Mouse (Mus musculus) thymus, adult 2 months (tissue): Measurements from ENCODE around the gene Tax1bp3. TPM values are rescaled to one million over a fixed set of nuclear protein-coding genes. Genes with fewer than 3 reads are reported as not detected.

Experiments used
- DNase-seq: peaks from one replicate; pipeline ENCODE4 v3.0.0; 2021
- H3K27ac ChIP-seq: fragments of 200-500 bp; 2 replicates; pipeline ENCODE4 v1.5.1; 2012; ENCODE audit warnings: low read length, control low read depth; ENCODE audit not compliant: control insufficient read depth, insufficient read depth
- H3K27me3 ChIP-seq: fragments of 200-500 bp; 2 replicates; pipeline ENCODE4 v1.6.1; 2012; ENCODE audit warnings: mild to moderate bottlenecking, low read length, moderate library complexity, mixed read lengths; ENCODE audit not compliant: control insufficient read depth, insufficient read depth
- H3K36me3 ChIP-seq: fragments of 200-500 bp; 2 replicates; pipeline ENCODE4 v1.6.1; 2012; ENCODE audit warnings: mild to moderate bottlenecking, low read length, moderate library complexity; ENCODE audit not compliant: control insufficient read depth, insufficient read depth
- H3K4me1 ChIP-seq: fragments of 200-500 bp; replicated peaks from 2 replicates; pipeline ENCODE4 v1.6.1; 2012; ENCODE audit warnings: low read length; ENCODE audit not compliant: control insufficient read depth, insufficient read depth
- H3K4me3 ChIP-seq: fragments of 200-500 bp; 2 replicates; pipeline ENCODE4 v1.5.1; 2012; ENCODE audit warnings: mild to moderate bottlenecking, low read length, control low read depth, moderate library complexity; ENCODE audit not compliant: control insufficient read depth, insufficient read depth
- CTCF ChIP-seq: fragments of 200-500 bp; IDR thresholded peaks from 2 replicates; pipeline ENCODE4 v1.5.1; 2012; ENCODE audit warnings: mild to moderate bottlenecking, control low read depth, low read length, moderate library complexity, borderline replicate concordance; ENCODE audit not compliant: control insufficient read depth, poor library complexity, insufficient read depth; ENCODE audit errors: extremely low read depth
- POLR2A ChIP-seq: fragments of 200-500 bp; IDR thresholded peaks from 2 replicates; pipeline ENCODE4 v1.6.1; 2012; ENCODE audit warnings: mild to moderate bottlenecking, low read length, control low read depth, moderate library complexity; ENCODE audit not compliant: control insufficient read depth, poor library complexity, insufficient read depth; ENCODE audit errors: extremely low read depth
- WGBS: fragments of 180-500 bp; shearing (Covaris S2); methylation state at CpG from one replicate; pipeline ENCODE4 v1.1.7; 2018; 5-methylcytosine and 5-hydroxymethylcytosine counted together
- polyA plus RNA-seq: library from polyadenylated mRNA; depleted of rRNA; stranded (reverse); fragments of >200 nt; gene quantifications from 2 replicates; pipeline ENCODE4 v1.2.3, GENCODE M21; 2012

The Tax1bp3 gene
- polyA plus RNA-seq, 1 experiment: 72.0 TPM

DNA sequence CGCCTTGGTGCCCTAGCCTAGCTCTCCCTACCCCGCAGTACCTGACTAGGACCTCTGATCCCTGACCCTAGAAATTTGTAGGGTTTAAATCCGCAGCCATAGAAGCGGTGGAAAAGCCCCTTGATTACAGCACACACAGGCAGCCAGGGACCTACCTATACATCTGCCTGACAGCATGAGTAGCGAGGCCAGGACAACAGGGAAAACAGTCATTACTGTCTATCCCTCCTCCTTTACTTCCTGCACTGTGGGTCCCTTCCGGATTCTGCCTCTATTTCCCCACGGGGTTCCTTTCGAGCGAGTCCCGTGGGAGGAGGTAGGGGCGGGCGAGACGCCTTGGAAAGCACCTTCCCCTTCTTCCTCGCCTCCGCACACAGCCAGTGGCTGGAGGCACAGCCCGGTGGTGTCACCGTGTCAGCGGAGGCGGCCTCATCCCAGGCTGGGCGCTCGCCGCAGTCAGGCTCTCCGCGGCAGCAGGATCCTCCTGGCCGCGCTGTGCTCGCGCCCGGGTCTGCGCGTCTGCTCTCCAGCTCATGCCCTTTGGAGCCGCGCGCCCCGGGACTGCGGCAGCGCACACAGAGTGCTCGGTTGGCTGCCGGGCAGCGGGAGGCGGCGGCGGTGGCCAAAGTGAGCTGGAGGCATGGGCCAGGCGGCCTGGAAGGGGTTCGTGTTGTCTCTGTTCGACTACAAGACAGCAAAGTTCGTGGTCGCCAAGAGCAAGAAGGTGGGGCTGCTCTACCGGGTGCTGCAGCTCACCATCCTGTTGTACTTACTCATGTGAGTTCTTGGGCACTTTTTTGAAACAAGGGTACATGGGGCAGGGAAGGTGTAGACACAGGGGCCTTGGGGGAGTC lies 16.7 kb upstream of the Tax1bp3 start, which contains the start of gene P2rx5:
P2rx5 (plus strand) TSS at position 465 of the 854 bp plus-strand sequence.
- no peaks in the 10 kb centered on the region for H3K4me1 ChIP-seq
- H3K4me3 ChIP-seq: 0 out of 2 replicates have a peak within 1 kb of the TSS, but pooled peaks have one; percentile 4
- H3K27ac ChIP-seq: no peak within 1 kb of the TSS
- 6% methylated on average over 49 of the region's 49 CpGs for whole genome bisulfite sequencing
- no peaks in the 10 kb centered on the region; the same call in 1 of the 2 replicates for H3K27me3 ChIP-seq
- DNase-seq: no peak
- TF ChIP-seq CTCF (no peak), POLR2A (no peak)
- no peaks in the 10 kb centered on the region for H3K36me3 ChIP-seq

DNA sequence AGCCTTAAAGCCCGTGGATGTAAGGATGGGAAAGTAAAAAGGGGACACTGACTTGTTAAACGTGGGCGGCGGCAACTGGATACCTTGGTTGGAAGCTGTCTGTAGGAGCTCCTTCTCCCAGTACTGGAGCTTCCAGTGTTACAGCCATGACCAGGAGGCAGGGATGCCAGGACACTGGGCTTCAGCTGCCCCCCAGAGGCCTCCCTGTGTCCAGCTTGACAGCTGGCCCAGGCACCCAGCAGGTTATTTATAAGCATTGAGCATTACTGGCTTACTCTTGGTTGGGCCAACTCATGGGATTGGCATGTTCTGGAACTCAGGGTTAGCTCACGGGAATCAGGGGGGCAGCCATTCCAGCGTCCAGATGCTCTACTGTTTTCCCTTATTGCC lies 16.1 kb upstream of the Tax1bp3 start:
- H3K36me3 ChIP-seq: no peaks in the 10 kb centered on the region
- no peaks in the 10 kb centered on the region for H3K4me1 ChIP-seq
- no peak overlapping the region for H3K4me3 ChIP-seq
- WGBS: 47% methylated on average over 6 of the region's 6 CpGs
- TF ChIP-seq POLR2A (no peak), CTCF (no peak)
- H3K27me3 ChIP-seq: no peaks in the 10 kb centered on the region; the same call in 1 of the 2 replicates
- DNase-seq: no peak
- H3K27ac ChIP-seq: no peak overlapping the region

DNA sequence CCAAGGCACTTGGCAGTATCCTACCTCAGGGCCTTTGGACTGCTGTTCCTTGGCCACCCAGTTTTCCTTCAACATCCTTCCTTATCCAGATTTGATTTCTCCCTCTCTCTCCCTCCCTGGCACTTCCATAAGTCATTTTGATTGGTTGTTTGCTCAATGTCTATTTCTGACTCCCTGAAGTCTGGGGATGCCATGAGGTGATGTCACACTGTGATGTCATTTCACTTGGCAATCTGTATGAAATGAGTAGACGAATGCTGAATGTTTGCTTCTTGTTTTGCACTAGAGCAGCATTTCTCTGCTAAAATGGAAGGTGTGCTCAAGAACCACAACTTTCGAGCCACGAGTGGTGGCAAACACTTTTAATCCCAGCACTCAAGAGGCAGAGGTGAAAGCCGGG lies 15.3 kb upstream of the Tax1bp3 start:
- no peak for DNase-seq
- Histone ChIP-seq H3K4me3 (no peak overlapping the region), H3K4me1 (no peaks in the 10 kb centered on the region), H3K36me3 (no peaks in the 10 kb centered on the region), H3K27me3 (no peaks in the 10 kb centered on the region; the same call in 1 of the 2 replicates), H3K27ac (no peak overlapping the region)
- TF ChIP-seq POLR2A (no peak), CTCF (no peak)
- 86% methylated on average over 4 of the region's 4 CpGs for WGBS

DNA sequence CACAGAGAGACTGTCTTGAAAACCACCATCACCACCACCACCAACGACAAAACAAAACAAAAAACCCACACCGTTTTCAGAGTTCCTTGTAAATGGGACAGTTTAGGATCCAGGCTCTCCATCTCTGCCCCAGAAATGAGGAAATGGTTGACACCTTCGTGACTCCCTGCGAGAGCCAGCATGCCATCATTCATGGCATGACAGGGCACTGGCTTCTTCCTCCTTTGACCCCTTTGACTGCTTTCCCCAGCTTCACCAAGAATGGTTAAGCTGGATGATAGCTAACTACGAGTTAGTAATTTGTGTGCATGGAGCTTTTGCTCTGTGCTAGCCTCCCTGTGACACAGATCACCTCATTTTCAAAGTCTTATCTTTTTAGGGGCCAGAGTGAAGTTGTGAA lies 14.6 kb upstream of the Tax1bp3 start:
- Histone ChIP-seq H3K27ac (no peak overlapping the region), H3K4me3 (no peak overlapping the region), H3K4me1 (no peaks in the 10 kb centered on the region), H3K27me3 (no peaks in the 10 kb centered on the region; the same call in 1 of the 2 replicates), H3K36me3 (no peaks in the 10 kb centered on the region)
- WGBS: 13% methylated on average over 5 of the region's 5 CpGs
- DNase-seq: no peak
- no peak for TF ChIP-seq CTCF
- TF ChIP-seq POLR2A: no peak

DNA sequence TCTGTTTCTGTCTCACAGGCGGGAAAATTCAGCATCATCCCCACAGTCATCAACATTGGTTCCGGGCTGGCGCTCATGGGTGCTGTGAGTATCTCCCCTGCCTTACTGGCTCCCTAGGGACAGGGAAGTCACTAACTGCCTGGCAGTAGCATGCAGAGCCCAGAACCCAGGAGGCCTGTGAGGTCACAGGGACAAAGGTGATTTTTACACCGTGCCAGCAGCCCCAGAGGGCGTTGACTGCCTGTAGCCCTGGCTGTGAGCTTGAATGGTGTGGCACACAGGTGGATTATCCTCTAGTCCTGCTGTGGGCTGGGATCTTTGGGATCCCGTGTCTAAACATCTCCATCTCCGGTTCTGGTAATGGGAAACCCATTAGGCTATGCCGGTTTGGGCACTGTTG lies 8.8 kb upstream of the Tax1bp3 start:
- no peak for DNase-seq
- H3K27me3 ChIP-seq: no peaks in the 10 kb centered on the region
- H3K4me3 ChIP-seq: no peak overlapping the region
- no peaks in the 10 kb centered on the region for H3K36me3 ChIP-seq
- no peak for TF ChIP-seq POLR2A
- TF ChIP-seq CTCF: no peak
- WGBS: 96% methylated on average over 8 of the region's 8 CpGs
- H3K27ac ChIP-seq: no peak overlapping the region
- H3K4me1 ChIP-seq: peaks cover 6% of the 10 kb centered on the region; the same call in 1 of the 2 replicates

DNA sequence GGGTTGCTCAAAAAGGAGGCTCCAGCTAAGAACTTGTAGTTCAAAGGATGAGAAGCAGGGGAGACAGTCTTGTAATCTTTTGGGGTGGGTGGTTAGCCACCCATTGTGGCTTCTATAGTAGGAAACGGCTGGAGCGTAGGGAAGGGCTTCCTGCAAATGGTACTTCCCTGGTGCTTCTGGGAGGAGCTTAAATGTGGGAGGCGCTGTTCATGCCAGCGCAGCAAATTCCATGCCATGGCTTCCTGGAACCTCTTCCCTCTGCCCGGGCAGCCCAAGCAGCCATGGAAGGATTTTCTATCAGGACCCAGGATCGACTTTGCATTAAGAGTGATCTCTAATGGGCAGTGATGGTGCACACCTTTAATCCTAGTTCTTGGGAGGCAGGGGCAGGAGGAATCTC lies 8.3 kb upstream of the Tax1bp3 start:
- TF ChIP-seq CTCF (no peak), POLR2A (no peak)
- Histone ChIP-seq H3K4me1 (peaks cover 6% of the 10 kb centered on the region; the same call in 1 of the 2 replicates), H3K27me3 (no peaks in the 10 kb centered on the region), H3K4me3 (no peak overlapping the region), H3K36me3 (no peaks in the 10 kb centered on the region), H3K27ac (no peak overlapping the region)
- DNase-seq: no peak
- 82% methylated on average over 6 of the region's 6 CpGs for WGBS

DNA sequence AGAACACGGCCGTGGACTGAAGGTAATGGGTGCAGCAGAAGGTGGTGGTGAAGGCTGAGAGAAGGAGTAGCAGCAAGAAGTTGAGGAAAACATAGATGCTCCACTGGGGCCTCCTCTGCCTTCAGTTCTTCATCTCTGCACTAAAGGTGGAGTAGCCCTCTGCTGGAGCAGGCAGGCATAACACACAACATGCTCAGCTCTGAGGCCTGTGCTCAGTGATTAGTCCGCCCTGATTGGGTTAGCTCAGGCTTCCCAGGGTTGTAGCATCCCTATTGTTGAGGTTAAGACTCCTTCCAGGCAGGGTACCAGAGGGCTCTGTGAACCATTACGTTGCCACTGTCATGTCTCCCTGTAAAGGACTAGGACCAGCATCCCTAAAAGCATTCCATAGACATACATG lies 7.7 kb upstream of the Tax1bp3 start:
- no peak for TF ChIP-seq POLR2A
- peak; percentile 58; the same call in 1 of the 2 replicates for TF ChIP-seq CTCF
- H3K27me3 ChIP-seq: no peaks in the 10 kb centered on the region
- WGBS: 58% methylated on average over 4 of the region's 4 CpGs
- peaks cover 6% of the 10 kb centered on the region; the same call in 1 of the 2 replicates for H3K4me1 ChIP-seq
- no peak overlapping the region for H3K27ac ChIP-seq
- no peak overlapping the region for H3K4me3 ChIP-seq
- no peaks in the 10 kb centered on the region for H3K36me3 ChIP-seq
- peak; percentile 71 for DNase-seq
